Mouse (Mus musculus) CH12.LX (cell line): ENCODE results near the gene Tmem174.

ENCODE experiments used
- BHLHE40 ChIP-seq: IDR thresholded peaks from 2 replicates; pipeline ENCODE4 v1.6.1; 2011; ENCODE audit warnings: mild to moderate bottlenecking, low read depth, low read length, improper control_type of control experiment
- CHD1 ChIP-seq: IDR thresholded peaks from 2 replicates; pipeline ENCODE4 v1.6.1; 2012; ENCODE audit warnings: low read depth, low read length, improper control_type of control experiment, inconsistent platforms
- CHD2 ChIP-seq: IDR thresholded peaks from 2 replicates; pipeline ENCODE4 v1.6.1; 2011; ENCODE audit warnings: low read length, improper control_type of control experiment
- CTCF ChIP-seq, 2 experiments: IDR thresholded peaks in 1 of 2; conservative IDR thresholded peaks in 1 of 2; 2 replicates each; pipeline ENCODE4 v1.5.1; 2011 to 2012; ENCODE audit warnings: low read depth in 2 of 2, low read length in 2 of 2, improper control_type of control experiment in 1 of 2, inconsistent platforms in 1 of 2, mild to moderate bottlenecking in 1 of 2, moderate library complexity in 1 of 2
- EP300 ChIP-seq: IDR thresholded peaks from 2 replicates; pipeline ENCODE4 v1.6.1; 2011; ENCODE audit warnings: low read length, improper control_type of control experiment
- ETS1 ChIP-seq: conservative IDR thresholded peaks from 2 replicates; pipeline ENCODE4 v1.6.1; 2012; ENCODE audit warnings: low read depth, mild to moderate bottlenecking, inconsistent platforms, low read length, improper control_type of control experiment, moderate library complexity
- MAX ChIP-seq: IDR thresholded peaks from 2 replicates; pipeline ENCODE4 v1.6.1; 2011; ENCODE audit warnings: low read length, improper control_type of control experiment
- POLR2A ChIP-seq: IDR thresholded peaks from 2 replicates; pipeline ENCODE4 v1.6.1; 2011; ENCODE audit warnings: low read depth, mild to moderate bottlenecking, improper control_type of control experiment, low read length
- POLR2AphosphoS2 ChIP-seq: IDR thresholded peaks from 2 replicates; pipeline ENCODE4 v1.6.1; 2011; ENCODE audit warnings: low read depth, low read length, improper control_type of control experiment
- TBP ChIP-seq: conservative IDR thresholded peaks from 2 replicates; pipeline ENCODE4 v1.6.1; 2011; ENCODE audit warnings: low read depth, low read length, improper control_type of control experiment
- USF1 ChIP-seq: IDR thresholded peaks from 2 replicates; pipeline ENCODE4 v1.6.1; 2014; ENCODE audit warnings: low read depth, mild to moderate bottlenecking, inconsistent platforms, low read length, improper control_type of control experiment
- USF2 ChIP-seq: conservative IDR thresholded peaks from 2 replicates; pipeline ENCODE4 v1.6.1; 2011; ENCODE audit warnings: low read depth, low read length, improper control_type of control experiment
- ZMIZ1 ChIP-seq: IDR thresholded peaks from 2 replicates; pipeline ENCODE4 v1.6.1; 2012; ENCODE audit warnings: low read depth, mild to moderate bottlenecking, inconsistent platforms, low read length, improper control_type of control experiment

- TF ChIP-seq EP300 = no peak
- TF ChIP-seq CTCF (conservative IDR thresholded peaks at IDR 0.05 in 1 of 2, IDR thresholded peaks at IDR 0.05 in 1 of 2; ENCODE audit: low read depth in 2 of 2, low read length in 2 of 2) = no peak
- TF ChIP-seq ZMIZ1 = no peak
- no peak for TF ChIP-seq POLR2A
- TF ChIP-seq BHLHE40 = no peak
- TF ChIP-seq POLR2AphosphoS2 = no peak
- TF ChIP-seq CHD2 = no peak
- no peak for TF ChIP-seq ETS1
- no peak for TF ChIP-seq USF2
- TF ChIP-seq CHD1 = no peak
- TF ChIP-seq MAX = no peak
- no peak for TF ChIP-seq TBP
- no peak for TF ChIP-seq USF1
These were observed 33.4 kb downstream of the Tmem174 start for GRCm38 (mm10) chr13:98603799-98604198.
